Mouse (Mus musculus): ENCODE results near the gene Tmem119. TPM values are rescaled to one million over a fixed set of nuclear protein-coding genes. Genes with fewer than 3 reads are reported as not detected.

The Tmem119 gene
- not detected for polyA plus RNA-seq (2017; shearing (Covaris generic))

GRCm38 (mm10) chr5:113800280-113800679 lies at the start of gene Tmem119:
Gene Tmem119 (minus strand): TSS chr5:113800516.

DNA sequence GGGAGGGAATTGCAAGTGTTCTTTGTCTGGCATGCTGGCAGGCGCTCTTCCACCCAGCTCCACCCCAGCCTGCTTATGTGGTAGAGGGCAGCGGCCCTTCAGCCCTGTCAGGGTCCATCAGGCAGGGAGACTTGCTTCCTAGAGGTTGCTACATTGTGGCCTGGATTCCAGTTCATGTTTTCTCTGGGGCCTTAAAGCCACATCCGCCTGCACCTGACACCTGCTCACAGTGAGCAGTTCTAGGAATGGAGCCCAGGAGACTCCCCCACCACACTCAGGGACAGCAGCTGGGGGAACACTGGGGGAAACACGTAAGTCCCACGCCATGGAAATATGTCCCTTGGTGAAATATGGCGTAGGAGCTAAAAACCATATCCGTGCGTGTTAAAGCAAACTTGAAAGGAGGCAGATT lies 32.2 kb upstream of the Tmem119 start, which contains the start of gene Selplg:
Gene Selplg (minus strand): TSS at position 155 of the 412 bp plus-strand sequence.

DNA sequence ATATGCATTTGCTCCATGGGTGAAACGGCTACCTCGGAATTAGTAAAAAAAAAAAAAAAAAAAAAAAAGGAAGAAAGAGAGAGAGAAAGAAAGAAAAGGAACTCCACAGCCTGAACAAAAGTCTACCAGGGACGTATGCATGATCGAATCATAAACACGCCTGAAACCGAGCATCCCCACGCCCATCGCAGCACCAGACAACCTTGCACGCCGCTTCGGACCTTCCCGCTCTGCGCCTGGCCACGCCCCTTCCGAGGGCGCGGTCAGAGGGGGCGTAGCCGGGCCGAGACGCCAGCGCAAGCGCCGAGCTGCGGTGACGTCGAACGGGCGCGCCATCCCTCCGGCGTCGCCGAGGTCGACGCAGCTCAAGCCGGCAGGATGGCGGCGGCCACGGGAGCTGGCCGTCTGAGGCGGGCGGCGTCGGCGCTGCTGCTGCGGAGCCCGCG lies 27.8 kb downstream of the Tmem119 start, which contains the start of the genes Sart3 and Iscu:
Gene Sart3 (minus strand): TSS at position 61 of the 446 bp plus-strand sequence.
Gene Iscu (plus strand): TSS at position 299 of the 446 bp plus-strand sequence.

Other genes with a start within 250 kb of the Tmem119 start
- not detected for gene Cmklr1, start 150.1 kb downstream of the Tmem119 start, polyA plus RNA-seq (2017; shearing (Covaris generic))
- not detected for gene 1700069L16Rik, start 75.7 kb downstream of the Tmem119 start, polyA plus RNA-seq (2017; shearing (Covaris generic))
- 10.0 TPM for gene Ficd, start 64.7 kb downstream of the Tmem119 start, polyA plus RNA-seq (2017; shearing (Covaris generic))
- 83.3 TPM for gene Sart3, start 28.0 kb downstream of the Tmem119 start, polyA plus RNA-seq (2017; shearing (Covaris generic))
- gene Iscu, start 27.8 kb downstream of the Tmem119 start, polyA plus RNA-seq (2017; shearing (Covaris generic)), result 119 TPM
- 1,050 TPM for gene Selplg, start 32.1 kb upstream of the Tmem119 start, polyA plus RNA-seq (2017; shearing (Covaris generic))
- 87.3 TPM for gene Coro1c, start 108.2 kb upstream of the Tmem119 start, polyA plus RNA-seq (2017; shearing (Covaris generic))
- 49.6 TPM for gene Ssh1, start 193.4 kb upstream of the Tmem119 start, polyA plus RNA-seq (2017; shearing (Covaris generic))
- 0.73 TPM for gene Dao, start 203.2 kb upstream of the Tmem119 start, polyA plus RNA-seq (2017; shearing (Covaris generic))

Measured in CD4-positive, CD25-positive, alpha-beta regulatory T cell (primary cell).